Mouse (Mus musculus): ENCODE measurements around the gene Ruvbl2.
A peak's percentile ranks its signal among the peaks of the same experiment; 100 is the strongest.
"Not testable (repeated sequence)": the region's sequence is repeated elsewhere in the genome, so short reads cannot be mapped to it uniquely, and the experiment has no call there.

Ruvbl2 gene

GRCm38 (mm10) chr7:45437521-45438276 lies at the start of gene Ruvbl2:
TSS of gene Ruvbl2 (minus strand) at chr7:45438096.
- no peak for DNase-seq (ENCODE audit: low spot score)

GRCm38 (mm10) chr7:45486761-45487415 lies 49.0 kb upstream of the Ruvbl2 start, which contains the start of gene Gm45808:
TSS of gene Gm45808 (minus strand) at chr7:45486811.
- DNase-seq (ENCODE audit: low spot score) = no peak

GRCm38 (mm10) chr7:45486158-45486557 lies 48.3 kb upstream of the Ruvbl2 start:
- DNase-seq (ENCODE audit: low spot score) = no peak

- DNase-seq (ENCODE audit: low spot score) = not testable (repeated sequence)
Observed at GRCm38 (mm10) chr7:45484985-45485384, 47.1 kb upstream of the Ruvbl2 start.

GRCm38 (mm10) chr7:45482166-45482565 lies 44.3 kb upstream of the Ruvbl2 start:
- no peak for DNase-seq (ENCODE audit: low spot score)

GRCm38 (mm10) chr7:45481374-45481927 lies 43.6 kb upstream of the Ruvbl2 start, which contains the start of gene Tulp2:
TSS of gene Tulp2 (plus strand) at chr7:45481877.
- DNase-seq (ENCODE audit: low spot score) = peak; percentile 83

- not testable (repeated sequence) for DNase-seq (ENCODE audit: low spot score)
Observed at GRCm38 (mm10) chr7:45480310-45480709, 42.4 kb upstream of the Ruvbl2 start.

GRCm38 (mm10) chr7:45478774-45479173 lies 40.9 kb upstream of the Ruvbl2 start:
- no peak for DNase-seq (ENCODE audit: low spot score)

- peak; percentile 74 for DNase-seq (ENCODE audit: low spot score)
Observed at GRCm38 (mm10) chr7:45477003-45477402, 39.1 kb upstream of the Ruvbl2 start.

GRCm38 (mm10) chr7:45476453-45476852 lies 38.6 kb upstream of the Ruvbl2 start:
- no peak for DNase-seq (ENCODE audit: low spot score)

- DNase-seq (ENCODE audit: low spot score) = no peak
Observed at GRCm38 (mm10) chr7:45475291-45475969, 37.5 kb upstream of the Ruvbl2 start.

GRCm38 (mm10) chr7:45470869-45471268 lies 33.0 kb upstream of the Ruvbl2 start:
- peak; percentile 88 for DNase-seq (ENCODE audit: low spot score)

- no peak for DNase-seq (ENCODE audit: low spot score)
Observed at GRCm38 (mm10) chr7:45467090-45467670, 29.3 kb upstream of the Ruvbl2 start.

- DNase-seq (ENCODE audit: low spot score) = peak; percentile 98
Observed at GRCm38 (mm10) chr7:45466283-45467089, 28.6 kb upstream of the Ruvbl2 start, which contains the start of gene Bax. TSS of gene Bax (minus strand) at chr7:45466898.

- DNase-seq (ENCODE audit: low spot score) = no peak
Observed at GRCm38 (mm10) chr7:45465549-45465948, 27.7 kb upstream of the Ruvbl2 start.

- no peak for DNase-seq (ENCODE audit: low spot score)
Observed at GRCm38 (mm10) chr7:45465112-45465511, 27.2 kb upstream of the Ruvbl2 start.

GRCm38 (mm10) chr7:45463987-45464778 lies 26.3 kb upstream of the Ruvbl2 start:
- DNase-seq (ENCODE audit: low spot score) = no peak

GRCm38 (mm10) chr7:45462868-45463267 lies 25.0 kb upstream of the Ruvbl2 start:
- DNase-seq (ENCODE audit: low spot score) = not testable (repeated sequence)

GRCm38 (mm10) chr7:45462325-45462724 lies 24.4 kb upstream of the Ruvbl2 start:
- no peak for DNase-seq (ENCODE audit: low spot score)

- DNase-seq (ENCODE audit: low spot score) = no peak
Observed at GRCm38 (mm10) chr7:45461781-45462180, 23.9 kb upstream of the Ruvbl2 start.
